Mouse (Mus musculus): Measurements from ENCODE around the gene Cldn14. TPM values are rescaled to one million over a fixed set of nuclear protein-coding genes. Genes with fewer than 3 reads are reported as not detected.
A peak's percentile ranks its signal among the peaks of the same experiment; 100 is the strongest.

Cldn14 gene
- total RNA-seq, 1 experiment = 0.36 TPM

- H3K4me1 ChIP-seq (ENCODE audit: control insufficient read depth in 2 of 2, insufficient read depth in 2 of 2, low read length in 2 of 2, poor library complexity in 1 of 2) = peaks cover 4 to 7% of the 10 kb centered on the region in 2 experiments; a peak in 3 of 4 replicates
- H3K9ac ChIP-seq (ENCODE audit: insufficient read depth, low read depth, low read length, poor library complexity, severe bottlenecking) = peak overlapping the region; percentile 40; the same call in 1 of the 2 replicates
- H3K27ac ChIP-seq (ENCODE audit: insufficient read depth, low read depth, low read length, poor library complexity, severe bottlenecking) = no peak overlapping the region
- H3K9me3 ChIP-seq (ENCODE audit: control insufficient read depth, insufficient read depth, low read depth, low read length) = no peaks in the 10 kb centered on the region
- DNase-seq (ENCODE audit: low read depth, low spot score) = no peak
- H3K36me3 ChIP-seq (ENCODE audit: control insufficient read depth, insufficient read depth, low read length, poor library complexity, severe bottlenecking) = peaks cover 38% of the 10 kb centered on the region
- H3K4me3 ChIP-seq (ENCODE audit: insufficient read depth in 1 of 2, low read depth in 1 of 2, low read length in 2 of 2, poor library complexity in 1 of 2, severe bottlenecking in 1 of 2) = no peak overlapping the region
- TF ChIP-seq HCFC1 (IDR thresholded peaks at IDR 0.05; ENCODE audit: borderline replicate concordance, insufficient read depth, low read length) = no peak
- TF ChIP-seq CHD2 (IDR thresholded peaks at IDR 0.05; ENCODE audit: low read depth, low read length) = no peak
- TF ChIP-seq ZNF384 (IDR thresholded peaks at IDR 0.05; ENCODE audit: low read depth, low read length) = no peak
- no peak for TF ChIP-seq MAFK (IDR thresholded peaks at IDR 0.05; ENCODE audit: insufficient read depth, low read depth, low read length)
- no peak for TF ChIP-seq ZC3H11A (IDR thresholded peaks at IDR 0.05; ENCODE audit: borderline replicate concordance, low read depth, low read length)
- in situ Hi-C loops (cut with MboI; ENCODE audit: low sequenced_read_pairs in 2 of 2, unreplicated experiment in 2 of 2) = no loop called here
These were observed 105.6 kb downstream of the Cldn14 start for GRCm38 (mm10) chr16:93903027-93903426.

- in situ Hi-C loops (cut with MboI; ENCODE audit: low sequenced_read_pairs in 2 of 2, unreplicated experiment in 2 of 2) = no loop called here
- Histone ChIP-seq H3K36me3 (ENCODE audit: control insufficient read depth, insufficient read depth, low read length, poor library complexity, severe bottlenecking) (peaks cover 59% of the 10 kb centered on the region), H3K9me3 (ENCODE audit: control insufficient read depth, insufficient read depth, low read depth, low read length) (no peaks in the 10 kb centered on the region), H3K4me3 (ENCODE audit: insufficient read depth in 1 of 2, low read depth in 1 of 2, low read length in 2 of 2, poor library complexity in 1 of 2, severe bottlenecking in 1 of 2) (no peak overlapping the region), H3K9ac (ENCODE audit: insufficient read depth, low read depth, low read length, poor library complexity, severe bottlenecking) (no peak overlapping the region), H3K27ac (ENCODE audit: insufficient read depth, low read depth, low read length, poor library complexity, severe bottlenecking) (no peak overlapping the region), H3K4me1 (ENCODE audit: control insufficient read depth in 2 of 2, insufficient read depth in 2 of 2, low read length in 2 of 2, poor library complexity in 1 of 2) (peaks cover 0 to 9% of the 10 kb centered on the region in 2 experiments; a peak in 2 of 4 replicates)
- TF ChIP-seq HCFC1 (IDR thresholded peaks at IDR 0.05; ENCODE audit: borderline replicate concordance, insufficient read depth, low read length) = no peak
- no peak for DNase-seq (ENCODE audit: low read depth, low spot score)
These were observed 115.4 kb downstream of the Cldn14 start for GRCm38 (mm10) chr16:93893285-93893684.

- Histone ChIP-seq H3K4me1 (ENCODE audit: control insufficient read depth in 2 of 2, insufficient read depth in 2 of 2, low read length in 2 of 2, poor library complexity in 1 of 2) (peaks cover 0 to 9% of the 10 kb centered on the region in 2 experiments; a peak in 2 of 4 replicates), H3K36me3 (ENCODE audit: control insufficient read depth, insufficient read depth, low read length, poor library complexity, severe bottlenecking) (peaks cover 73% of the 10 kb centered on the region), H3K27ac (ENCODE audit: insufficient read depth, low read depth, low read length, poor library complexity, severe bottlenecking) (no peak overlapping the region), H3K9me3 (ENCODE audit: control insufficient read depth, insufficient read depth, low read depth, low read length) (no peaks in the 10 kb centered on the region), H3K4me3 (ENCODE audit: insufficient read depth in 1 of 2, low read depth in 1 of 2, low read length in 2 of 2, poor library complexity in 1 of 2, severe bottlenecking in 1 of 2) (0 out of 4 replicates have a peak overlapping the region, but pooled peaks of 1 of the 2 experiments have one; percentile 4), H3K9ac (ENCODE audit: insufficient read depth, low read depth, low read length, poor library complexity, severe bottlenecking) (no peak overlapping the region; the same call in 1 of the 2 replicates)
- DNase-seq (ENCODE audit: low read depth, low spot score) = peak; percentile 65
- in situ Hi-C loops (cut with MboI; ENCODE audit: low sequenced_read_pairs in 2 of 2, unreplicated experiment in 2 of 2) = no loop called here
- TF ChIP-seq HCFC1 (IDR thresholded peaks at IDR 0.05; ENCODE audit: borderline replicate concordance, insufficient read depth, low read length) (no peak), CHD2 (IDR thresholded peaks at IDR 0.05; ENCODE audit: low read depth, low read length) (no peak), ZNF384 (IDR thresholded peaks at IDR 0.05; ENCODE audit: low read depth, low read length) (no peak), MAFK (IDR thresholded peaks at IDR 0.05; ENCODE audit: insufficient read depth, low read depth, low read length) (no peak), ZC3H11A (IDR thresholded peaks at IDR 0.05; ENCODE audit: borderline replicate concordance, low read depth, low read length) (no peak)
These were observed 117.6 kb downstream of the Cldn14 start for GRCm38 (mm10) chr16:93890948-93891604.

- no peak for TF ChIP-seq ZNF384 (IDR thresholded peaks at IDR 0.05; ENCODE audit: low read depth, low read length)
- TF ChIP-seq ZC3H11A (IDR thresholded peaks at IDR 0.05; ENCODE audit: borderline replicate concordance, low read depth, low read length) = no peak
- TF ChIP-seq HCFC1 (IDR thresholded peaks at IDR 0.05; ENCODE audit: borderline replicate concordance, insufficient read depth, low read length) = no peak
- TF ChIP-seq CHD2 (IDR thresholded peaks at IDR 0.05; ENCODE audit: low read depth, low read length) = no peak
- TF ChIP-seq MAFK (IDR thresholded peaks at IDR 0.05; ENCODE audit: insufficient read depth, low read depth, low read length) = no peak
- Histone ChIP-seq H3K9me3 (ENCODE audit: control insufficient read depth, insufficient read depth, low read depth, low read length) (no peaks in the 10 kb centered on the region), H3K4me3 (ENCODE audit: insufficient read depth in 1 of 2, low read depth in 1 of 2, low read length in 2 of 2, poor library complexity in 1 of 2, severe bottlenecking in 1 of 2) (no peak overlapping the region), H3K4me1 (ENCODE audit: control insufficient read depth in 2 of 2, insufficient read depth in 2 of 2, low read length in 2 of 2, poor library complexity in 1 of 2) (peaks cover 0 to 9% of the 10 kb centered on the region in 2 experiments; a peak in 2 of 4 replicates), H3K9ac (ENCODE audit: insufficient read depth, low read depth, low read length, poor library complexity, severe bottlenecking) (no peak overlapping the region), H3K36me3 (ENCODE audit: control insufficient read depth, insufficient read depth, low read length, poor library complexity, severe bottlenecking) (peaks cover 59% of the 10 kb centered on the region), H3K27ac (ENCODE audit: insufficient read depth, low read depth, low read length, poor library complexity, severe bottlenecking) (no peak overlapping the region)
- DNase-seq (ENCODE audit: low read depth, low spot score) = no peak
- in situ Hi-C loops (cut with MboI; ENCODE audit: low sequenced_read_pairs in 2 of 2, unreplicated experiment in 2 of 2) = no loop called here
These were observed 120.2 kb downstream of the Cldn14 start for GRCm38 (mm10) chr16:93888481-93888880.

All from ES-E14 (cell line).